Mouse (Mus musculus) limb, embryonic 14.5 days (tissue): ENCODE results near the gene Gpx3. TPM values are rescaled to one million over a fixed set of nuclear protein-coding genes. Genes with fewer than 3 reads are reported as not detected.
A peak's percentile ranks its signal among the peaks of the same experiment; 100 is the strongest.

ENCODE experiments used
- ATAC-seq: fragments of 200-750 bp; cut with Nextera tagmentation; 2 replicates; pipeline ENCODE4 v1.8.0; 2017; ENCODE audit warnings: low read depth, moderate number of reproducible peaks, moderate TSS enrichment; ENCODE audit not compliant: low FRiP score
- DNase-seq: peaks from one replicate; pipeline ENCODE4 v3.0.0-alpha.2; 2015; ENCODE audit warnings: low spot score
- H3K27ac ChIP-seq: fragments of 300-500 bp; sonication (generic); replicated peaks from 2 replicates; pipeline ENCODE4 v1.5.1; 2014; ENCODE audit warnings: low read depth, mild to moderate bottlenecking, low read length, moderate library complexity, mixed read lengths
- H3K27me3 ChIP-seq: fragments of 300-500 bp; sonication (generic); 2 replicates; pipeline ENCODE4 v1.6.1; 2014; ENCODE audit warnings: low read length, mixed read lengths; ENCODE audit not compliant: control insufficient read depth, insufficient read depth
- H3K36me3 ChIP-seq: fragments of 300-500 bp; sonication (generic); 2 replicates; pipeline ENCODE4 v1.6.1; 2014; ENCODE audit warnings: mild to moderate bottlenecking, low read length, moderate library complexity, mixed read lengths; ENCODE audit not compliant: control insufficient read depth, insufficient read depth
- H3K4me1 ChIP-seq: fragments of 300-500 bp; sonication (generic); 2 replicates; pipeline ENCODE4 v1.6.1; 2014; ENCODE audit warnings: antibody characterized with exemption, low read length, mixed read lengths; ENCODE audit not compliant: control insufficient read depth, insufficient read depth
- H3K4me2 ChIP-seq: fragments of 300-500 bp; sonication (generic); replicated peaks from 2 replicates; pipeline ENCODE4 v1.6.1; 2014; ENCODE audit warnings: low read depth, mild to moderate bottlenecking, low read length, moderate library complexity; ENCODE audit not compliant: severe bottlenecking
- H3K4me3 ChIP-seq: fragments of 300-500 bp; sonication (generic); replicated peaks from 2 replicates; pipeline ENCODE4 v1.5.1; 2014; ENCODE audit warnings: low read length
- H3K9ac ChIP-seq: fragments of 300-500 bp; sonication (generic); 2 replicates; pipeline ENCODE4 v1.6.1; 2014; ENCODE audit warnings: mild to moderate bottlenecking, low read depth, low read length, moderate library complexity; ENCODE audit not compliant: severe bottlenecking
- H3K9me3 ChIP-seq: fragments of 300-500 bp; sonication (generic); 2 replicates; pipeline ENCODE4 v1.6.1; 2016; ENCODE audit warnings: low read length; ENCODE audit not compliant: control insufficient read depth
- POLR2A ChIP-seq: fragments of 200-500 bp; IDR thresholded peaks from 2 replicates; pipeline ENCODE4 v1.8.0; 2012; ENCODE audit warnings: inconsistent platforms, mild to moderate bottlenecking, moderate library complexity, borderline replicate concordance; ENCODE audit not compliant: insufficient read depth, insufficient read length; ENCODE audit errors: extremely low read depth
- WGBS: fragments of 180-500 bp; shearing (Covaris S2); extraction: QIAGEN DNeasy Blood & Tissue Kit; methylation state at CpG from one replicate; pipeline ENCODE4 v1.1.7; 2014; 5-methylcytosine and 5-hydroxymethylcytosine counted together
- polyA plus RNA-seq, 2 experiments: library from polyadenylated mRNA; depleted of rRNA in 1 of 2; stranded (reverse) in 1 of 2; unstranded in 1 of 2; fragments of >200 nt; fragmentation: Nextera tagmentation in 1 of 2; extraction: Ambion mirVana in 1 of 2; gene quantifications; 2 replicates each; pipeline versions ENCODE4 v1.2.1 to v1.2.3; 2012 to 2014

Gpx3 gene
- polyA plus RNA-seq, 2 experiments: 14.5 to 37.3 TPM

- H3K9ac ChIP-seq: no peak overlapping the region
- peak overlapping the region; percentile 56; the same call in 1 of the 2 replicates for H3K4me2 ChIP-seq
- H3K27me3 ChIP-seq: no peaks in the 10 kb centered on the region
- no peaks in the 10 kb centered on the region for H3K9me3 ChIP-seq
- no peaks in the 10 kb centered on the region for H3K36me3 ChIP-seq
- ATAC-seq (no peak), DNase-seq (no peak)
- peaks cover 9% of the 10 kb centered on the region; the same call in 1 of the 2 replicates for H3K4me1 ChIP-seq
- no peak for TF ChIP-seq POLR2A
- no peak overlapping the region; the same call in 1 of the 2 replicates for H3K4me3 ChIP-seq
- 89% methylated on average over 5 of the region's 5 CpGs for WGBS
- no peak overlapping the region for H3K27ac ChIP-seq
Observed at GRCm38 (mm10) chr11:54861471-54862420, 40.5 kb upstream of the Gpx3 start.

GRCm38 (mm10) chr11:54862621-54863520 is 39.4 kb upstream of the Gpx3 start:
- no peak for ATAC-seq
- peak; percentile 56 for DNase-seq
- WGBS: 46% methylated on average over 10 of the region's 10 CpGs
- H3K27ac ChIP-seq: no peak overlapping the region
- H3K36me3 ChIP-seq: no peaks in the 10 kb centered on the region
- H3K4me3 ChIP-seq: no peak overlapping the region
- H3K9me3 ChIP-seq: no peaks in the 10 kb centered on the region
- no peak for TF ChIP-seq POLR2A
- H3K4me1 ChIP-seq: peaks cover 16% of the 10 kb centered on the region
- no peak overlapping the region for H3K9ac ChIP-seq
- no peak overlapping the region for H3K4me2 ChIP-seq
- H3K27me3 ChIP-seq: no peaks in the 10 kb centered on the region

GRCm38 (mm10) chr11:54865330-54866085 is 36.7 kb upstream of the Gpx3 start:
- 67% methylated on average over 6 of the region's 6 CpGs for WGBS
- H3K4me1 ChIP-seq: peaks cover 16% of the 10 kb centered on the region
- peak overlapping the region; percentile 89 for H3K27ac ChIP-seq
- no peak for DNase-seq
- no peak for TF ChIP-seq POLR2A
- H3K9me3 ChIP-seq: no peaks in the 10 kb centered on the region
- H3K27me3 ChIP-seq: no peaks in the 10 kb centered on the region
- H3K4me2 ChIP-seq: peak overlapping the region; percentile 54
- ATAC-seq: 0 out of 2 replicates have a peak, but pooled peaks have one; percentile 2
- H3K9ac ChIP-seq: peak overlapping the region; percentile 98
- peak overlapping the region; percentile 92 for H3K4me3 ChIP-seq
- peaks cover 14% of the 10 kb centered on the region for H3K36me3 ChIP-seq

GRCm38 (mm10) chr11:54866119-54867048 is 35.9 kb upstream of the Gpx3 start, which contains the start of gene Hint1:
Hint1 (plus strand) TSS chr11:54866383.
- peak; percentile 91; the same call in 1 of the 2 replicates for TF ChIP-seq POLR2A
- under 1% methylated on average over 64 of the region's 107 CpGs for WGBS

More at GRCm38 (mm10) chr11:54866119-54867048, 35.9 kb upstream of the Gpx3 start, which contains the start of gene Hint1:
- Histone ChIP-seq H3K36me3 (peaks cover 21% of the 10 kb centered on the region), H3K27me3 (no peaks in the 10 kb centered on the region), H3K4me2 (peak within 1 kb of the TSS; percentile 54), H3K4me1 (peaks cover 16% of the 10 kb centered on the region), H3K9ac (peak within 1 kb of the TSS; percentile 98), H3K27ac (peak within 1 kb of the TSS; percentile 89), H3K9me3 (no peaks in the 10 kb centered on the region), H3K4me3 (peak within 1 kb of the TSS; percentile 92)
- peak; percentile 95 for DNase-seq
- peak; percentile 86 for ATAC-seq
